Mouse (Mus musculus) thymus, postnatal 10 days (tissue): ENCODE data around the gene Nox4.
"Not testable (repeated sequence)": the region's sequence is repeated elsewhere in the genome, so short reads cannot be mapped to it uniquely, and the experiment has no call there.

Experiments used
- DNase-seq, 2 experiments: peaks; one replicate each; pipeline ENCODE4 v3.0.0; 2021; ENCODE audit warnings: low spot score in 2 of 2

Nox4 gene

DNA sequence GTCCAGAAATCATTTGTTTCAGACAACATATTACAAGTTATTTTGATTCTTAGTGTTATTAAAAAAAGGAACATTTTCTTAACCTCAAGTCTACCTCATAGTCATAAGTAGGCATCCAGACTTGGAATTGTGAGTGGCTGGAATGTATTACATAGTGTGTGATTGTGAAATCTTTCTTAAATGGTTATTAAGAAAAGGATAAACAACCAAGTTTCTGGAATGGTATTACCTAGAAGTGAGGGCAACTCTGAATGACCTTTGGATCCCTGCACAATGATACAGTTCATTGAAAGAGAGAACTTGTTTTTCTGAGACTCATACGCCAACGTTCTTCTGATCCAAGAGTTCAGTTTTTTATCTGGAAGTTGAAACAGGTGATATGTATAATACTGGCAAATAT is 125.4 kb downstream of the Nox4 start:
- DNase-seq, result no peak

DNA sequence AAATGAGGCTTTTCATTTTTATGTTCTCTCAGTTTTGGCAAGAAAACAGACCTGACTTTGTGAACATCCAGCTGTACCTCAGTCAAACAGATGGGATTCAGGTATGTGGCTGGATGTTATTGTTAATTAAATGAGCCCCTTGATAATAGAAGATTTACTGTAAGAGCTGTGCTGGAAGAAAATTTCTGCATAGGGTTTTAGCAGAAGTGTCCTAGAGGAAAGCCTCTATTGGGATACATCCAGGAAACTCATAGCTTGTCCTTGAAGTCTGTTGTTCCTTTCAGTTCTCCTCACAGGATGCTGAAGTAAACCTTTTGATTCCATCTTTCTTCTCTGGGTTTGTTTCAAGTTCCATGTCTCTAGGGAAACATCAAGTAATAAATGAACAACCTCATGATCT is 128.4 kb downstream of the Nox4 start:
- DNase-seq, result no peak

DNA sequence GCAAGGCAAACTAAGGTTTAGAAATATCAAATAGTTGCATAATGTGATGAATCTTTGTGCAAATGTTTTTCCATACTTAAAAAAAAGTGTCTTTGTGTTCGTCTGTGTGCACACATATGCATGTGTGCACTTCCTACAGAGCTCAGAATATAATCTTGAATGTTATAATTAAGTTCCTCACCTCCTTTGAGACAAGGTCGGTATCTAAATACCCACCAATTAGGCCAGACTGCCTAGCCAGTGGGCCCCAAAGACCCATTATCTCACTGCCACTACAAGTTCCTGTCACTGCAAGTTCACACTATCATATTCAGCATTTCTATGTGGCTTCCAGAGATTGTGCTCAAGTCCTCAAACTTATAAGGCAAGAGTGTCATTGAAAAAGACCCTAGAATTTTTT is 129.0 kb downstream of the Nox4 start:
- no peak for DNase-seq

DNA sequence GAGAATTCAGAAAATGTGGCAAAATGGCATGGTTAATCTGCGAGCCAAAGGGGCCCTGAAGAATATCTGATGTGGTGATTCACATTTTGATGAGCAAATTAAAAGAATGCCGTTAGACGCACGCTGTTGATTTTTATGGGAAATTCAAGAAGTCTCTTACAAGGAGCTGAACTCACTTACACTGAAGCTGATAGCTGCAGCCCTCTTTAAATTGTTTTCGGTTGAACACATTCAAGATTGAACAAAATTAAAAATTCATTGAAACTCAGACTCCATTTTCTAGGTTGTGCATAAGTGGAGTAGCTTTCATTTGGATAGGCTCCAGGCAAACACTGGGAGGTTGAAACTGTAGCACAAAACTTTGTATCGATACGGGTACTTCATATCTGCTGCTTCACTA is 151.1 kb downstream of the Nox4 start:
- no peak for DNase-seq

DNA sequence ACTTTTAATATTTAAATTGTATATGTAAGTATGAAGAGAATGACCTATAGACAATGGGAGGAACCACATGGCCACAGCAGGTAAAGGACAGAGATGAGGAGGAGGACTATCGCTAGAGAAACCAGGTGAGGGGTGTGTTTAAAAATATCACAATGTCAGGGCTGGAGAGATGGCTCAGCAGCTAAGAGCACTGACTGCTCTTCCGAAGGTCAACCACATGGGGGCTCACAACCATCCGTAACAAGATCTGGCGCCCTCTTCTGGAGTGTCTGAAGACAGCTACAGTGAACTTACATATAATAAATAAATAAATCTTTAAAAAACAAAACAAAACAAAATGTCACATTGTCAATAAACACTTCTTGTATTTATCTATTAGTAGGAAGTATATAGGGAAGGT is 165.5 kb downstream of the Nox4 start:
- not testable (repeated sequence) for DNase-seq

DNA sequence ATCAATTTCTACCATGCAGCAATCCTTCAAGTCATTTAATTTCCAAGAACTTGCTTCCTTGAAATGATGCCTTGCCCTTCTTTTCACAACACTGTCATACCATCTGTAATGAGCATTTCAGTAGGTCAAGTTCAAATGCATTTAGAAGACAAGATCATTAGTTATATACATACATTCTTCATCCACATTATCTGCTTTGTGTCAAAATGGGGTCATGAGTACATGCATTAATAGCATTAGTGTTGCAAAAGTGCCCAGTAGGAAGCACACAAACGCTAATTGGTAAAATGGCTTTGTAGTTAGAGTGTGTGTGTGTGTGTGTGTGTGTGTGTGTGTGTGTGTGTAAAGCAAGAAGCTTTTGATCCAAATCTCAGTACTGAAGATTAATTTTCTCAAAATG is 167.4 kb downstream of the Nox4 start:
- DNase-seq, result no peak
